Mouse (Mus musculus) duodenum, adult 2 months (tissue): ENCODE results near the gene Slc7a9. TPM values are rescaled to one million over a fixed set of nuclear protein-coding genes. Genes with fewer than 3 reads are reported as not detected.

Source experiments
- polyA plus RNA-seq: library from polyadenylated mRNA; depleted of rRNA; stranded (reverse); fragments of >200 nt; gene quantifications from 2 replicates; pipeline ENCODE4 v1.2.3, GENCODE M21; 2012; ENCODE audit warnings: low replicate concordance; rRNA removed

Slc7a9 gene
- 124 and 334 TPM in 2 replicates for polyA plus RNA-seq

DNA sequence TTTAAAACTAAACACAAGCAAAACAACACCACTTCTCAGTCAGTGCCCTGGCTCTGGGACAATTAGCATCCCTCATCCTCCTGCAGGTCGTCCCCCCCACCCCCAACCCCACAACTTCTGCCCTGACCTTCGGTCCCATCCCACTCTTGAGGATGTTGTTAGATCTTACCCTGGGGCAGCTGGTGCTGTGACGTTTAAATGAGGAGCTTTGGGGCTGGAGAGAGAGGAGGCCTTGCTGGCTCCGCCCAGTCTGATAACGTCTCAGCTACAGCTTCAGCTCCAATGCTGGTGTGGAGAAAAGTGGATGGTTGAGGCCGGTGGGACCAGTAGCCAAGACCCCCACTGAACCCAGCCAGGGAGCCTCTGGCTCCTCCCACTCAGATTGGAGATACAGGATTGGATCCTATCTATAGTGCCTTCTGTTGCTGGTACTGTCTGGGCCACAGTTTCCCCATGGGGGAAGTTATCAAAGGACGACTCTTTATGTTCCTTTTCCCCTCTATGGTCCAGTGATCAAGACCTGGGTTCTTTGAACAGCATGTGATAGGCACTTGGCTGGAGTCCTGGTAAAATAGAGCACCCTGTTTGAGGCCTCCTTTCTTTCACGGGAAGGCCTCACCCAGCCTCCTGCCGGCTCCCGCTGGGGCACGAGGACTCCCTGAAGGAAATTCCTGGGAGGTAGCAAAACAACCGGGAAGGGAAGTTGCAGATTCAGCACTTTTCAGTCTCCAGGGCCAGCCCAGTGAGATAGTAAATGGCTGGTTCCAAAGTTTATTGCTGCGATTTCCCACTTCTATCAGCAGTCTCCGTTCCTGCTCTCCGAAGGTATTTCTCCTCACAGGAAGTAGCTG is at the start of gene Slc7a9:
Slc7a9 (plus strand) TSS at position 801 of the 851 bp plus-strand sequence.

Other genes starting within 250 kb of the Slc7a9 start
- gene Lrp3, start 233.3 kb upstream of the Slc7a9 start, polyA plus RNA-seq: 4.8 and 6.0 TPM in 2 replicates
- gene Gpatch1, start 130.4 kb upstream of the Slc7a9 start, polyA plus RNA-seq: 0.78 and 1.1 TPM in 2 replicates
- gene Rhpn2, start 114.6 kb upstream of the Slc7a9 start, polyA plus RNA-seq: 18.1 and 19.7 TPM in 2 replicates
- 3.8 and 3.9 TPM in 2 replicates for gene Faap24, start 52.0 kb upstream of the Slc7a9 start, polyA plus RNA-seq
- gene Cep89, start 51.8 kb upstream of the Slc7a9 start, polyA plus RNA-seq: 6.6 and 10.2 TPM in 2 replicates
- gene Tdrd12, start 88.9 kb downstream of the Slc7a9 start, polyA plus RNA-seq: 0.04 TPM in 1 of 2 replicates, not detected in the other
- 62.8 and 85.5 TPM in 2 replicates for gene Nudt19, start 107.5 kb downstream of the Slc7a9 start, polyA plus RNA-seq
- not detected in 2 replicates for gene Rgs9bp, start 136.8 kb downstream of the Slc7a9 start, polyA plus RNA-seq
- 6.6 and 10.5 TPM in 2 replicates for gene Ankrd27, start 137.4 kb downstream of the Slc7a9 start, polyA plus RNA-seq
- 25.0 and 39.9 TPM in 2 replicates for gene Pdcd5, start 198.7 kb downstream of the Slc7a9 start, polyA plus RNA-seq